Mouse (Mus musculus): ENCODE measurements around the gene Spred2. TPM values are rescaled to one million over a fixed set of nuclear protein-coding genes. Genes with fewer than 3 reads are reported as not detected.

Spred2 gene
- total and polyA plus RNA-seq, 3 experiments = 8.9 to 76.1 (median 33.6) TPM

DNA sequence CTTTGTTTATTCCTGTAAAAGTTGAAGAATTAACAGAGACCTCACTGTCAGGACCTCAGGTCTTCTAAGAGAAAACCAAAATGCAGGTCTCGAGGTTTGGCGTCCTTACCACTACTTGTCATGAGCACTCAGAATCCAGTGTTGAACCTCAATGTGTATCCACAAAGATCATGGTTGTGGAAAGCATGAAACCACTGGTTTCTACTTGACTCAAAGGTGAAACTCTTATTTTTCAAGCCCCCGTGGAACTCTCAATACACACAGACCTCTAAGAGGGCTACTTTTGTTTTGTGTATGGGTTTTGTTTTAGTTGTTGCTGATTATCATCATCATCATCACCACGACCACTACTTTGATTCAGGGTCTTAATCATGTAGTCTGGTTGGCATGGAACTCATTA is 2.0 kb upstream of the Spred2 start:
- H3K27me3 ChIP-seq (ENCODE audit: insufficient read depth, low read length) = no peaks in the 10 kb centered on the region
- H3K4me3 ChIP-seq (ENCODE audit: low read depth, low read length) = no peak overlapping the region
- DNase-seq (ENCODE audit: low spot score) (no peak), ATAC-seq (ENCODE audit: extremely low read depth, insufficient number of reproducible peaks, low FRiP score, poor library complexity, severe bottlenecking) (no peak)
- no peaks in the 10 kb centered on the region for H3K9me3 ChIP-seq (replicated peaks)
- peaks cover 6% of the 10 kb centered on the region for H3K36me3 ChIP-seq (replicated peaks)
- peaks cover 55% of the 10 kb centered on the region for H3K4me1 ChIP-seq (ENCODE audit: insufficient read depth, low read depth, low read length)
- TF ChIP-seq GATA1 (IDR thresholded peaks at IDR 0.05; ENCODE audit: borderline replicate concordance, low read length) (no peak), CTCF (IDR thresholded peaks at IDR 0.05; ENCODE audit: low read depth, low read length) (no peak), POLR2AphosphoS5 (IDR thresholded peaks at IDR 0.05; ENCODE audit: insufficient replicate concordance, low read depth, low read length) (no peak), TAL1 (conservative IDR thresholded peaks at IDR 0.05; ENCODE audit: low read depth, low read length) (no peak), GATA2 (IDR thresholded peaks at IDR 0.05; ENCODE audit: borderline replicate concordance, low read depth, low read length) (no peak)

DNA sequence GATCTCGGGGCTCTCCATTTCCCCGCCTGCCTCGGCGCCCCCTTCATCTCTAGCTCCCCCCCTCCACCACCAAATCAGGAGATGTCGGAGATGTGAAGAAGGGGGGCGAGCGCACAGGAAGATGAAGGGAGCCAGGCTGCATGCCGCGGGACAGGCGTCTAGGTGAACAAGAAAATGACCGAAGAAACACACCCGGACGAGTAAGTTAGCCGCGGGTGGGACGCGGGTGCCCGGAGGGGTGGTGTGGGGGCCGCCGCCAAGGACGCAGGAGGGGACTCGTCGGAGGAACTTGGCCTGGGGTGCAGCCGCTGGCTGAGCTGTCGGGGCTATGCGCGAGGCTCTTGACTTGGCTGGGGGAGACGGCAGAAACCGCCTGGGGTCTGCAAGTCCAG is 578 bp downstream of the Spred2 start:
- ATAC-seq (ENCODE audit: extremely low read depth, insufficient number of reproducible peaks, low FRiP score, poor library complexity, severe bottlenecking) = no peak
- no peak for DNase-seq (ENCODE audit: low spot score)
- Histone ChIP-seq H3K36me3 (replicated peaks) (peaks cover 22% of the 10 kb centered on the region), H3K27me3 (ENCODE audit: insufficient read depth, low read length) (no peaks in the 10 kb centered on the region), H3K4me1 (ENCODE audit: insufficient read depth, low read depth, low read length) (peaks cover 61% of the 10 kb centered on the region), H3K9me3 (replicated peaks) (no peaks in the 10 kb centered on the region), H3K4me3 (ENCODE audit: low read depth, low read length) (peak overlapping the region; percentile 96)
- TF ChIP-seq GATA1 (IDR thresholded peaks at IDR 0.05; ENCODE audit: borderline replicate concordance, low read length) = no peak
- no peak for TF ChIP-seq POLR2AphosphoS5 (IDR thresholded peaks at IDR 0.05; ENCODE audit: insufficient replicate concordance, low read depth, low read length)
- no peak for TF ChIP-seq GATA2 (IDR thresholded peaks at IDR 0.05; ENCODE audit: borderline replicate concordance, low read depth, low read length)
- no peak for TF ChIP-seq TAL1 (conservative IDR thresholded peaks at IDR 0.05; ENCODE audit: low read depth, low read length)
- TF ChIP-seq CTCF (IDR thresholded peaks at IDR 0.05; ENCODE audit: low read depth, low read length) = no peak

DNA sequence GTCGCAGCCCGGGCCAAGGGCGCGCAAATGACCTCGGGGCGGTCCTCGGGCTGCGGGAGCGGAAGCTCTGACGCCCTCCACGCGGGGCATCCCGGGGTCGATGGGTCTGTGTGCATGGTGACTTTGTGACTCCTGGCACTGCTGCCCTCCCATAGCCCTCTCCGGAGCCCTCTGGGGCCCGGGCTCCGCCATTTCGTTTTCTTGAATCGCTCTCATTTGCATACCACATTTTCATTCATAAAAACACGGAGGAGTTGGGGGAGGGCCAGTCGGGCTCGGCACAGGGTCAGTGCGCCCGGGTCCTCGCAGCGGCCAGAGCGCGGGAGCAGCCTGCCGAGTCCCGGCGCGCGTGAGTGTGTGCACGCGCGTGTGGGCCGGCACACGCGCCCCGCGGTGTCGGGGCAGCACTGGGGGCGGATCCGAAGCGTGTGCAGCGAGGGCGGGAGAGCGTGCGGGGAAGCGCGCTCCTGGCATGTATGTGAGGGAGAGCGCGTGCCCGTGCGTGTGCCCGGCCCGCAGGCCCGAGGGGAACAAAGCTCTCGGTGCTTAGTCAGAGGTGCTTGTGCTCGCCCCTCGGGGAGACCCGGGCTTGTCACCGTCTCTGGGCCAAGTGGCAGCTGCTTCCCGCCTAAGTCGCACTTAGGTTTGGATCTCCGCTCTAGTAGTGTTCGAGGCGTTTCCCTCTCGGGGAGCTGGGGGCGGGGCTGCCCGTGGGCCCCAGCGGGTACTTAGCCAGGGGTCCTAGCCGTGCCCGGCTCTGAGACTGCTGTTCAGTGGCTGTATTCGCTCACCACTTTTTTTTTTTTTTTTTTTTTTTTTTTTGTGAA is 1.2 kb downstream of the Spred2 start:
- peak overlapping the region; percentile 96 for H3K4me3 ChIP-seq (ENCODE audit: low read depth, low read length)
- ATAC-seq (ENCODE audit: extremely low read depth, insufficient number of reproducible peaks, low FRiP score, poor library complexity, severe bottlenecking) (no peak; the same call in 1 of the 2 replicates), DNase-seq (ENCODE audit: low spot score) (peak; percentile 66)
- peaks cover 27% of the 10 kb centered on the region for H3K36me3 ChIP-seq (replicated peaks)
- H3K4me1 ChIP-seq (ENCODE audit: insufficient read depth, low read depth, low read length) = peaks cover 67% of the 10 kb centered on the region
- no peaks in the 10 kb centered on the region for H3K9me3 ChIP-seq (replicated peaks)
- no peaks in the 10 kb centered on the region for H3K27me3 ChIP-seq (ENCODE audit: insufficient read depth, low read length)
- TF ChIP-seq TAL1 (conservative IDR thresholded peaks at IDR 0.05; ENCODE audit: low read depth, low read length) (no peak), POLR2AphosphoS5 (IDR thresholded peaks at IDR 0.05; ENCODE audit: insufficient replicate concordance, low read depth, low read length) (no peak), GATA1 (IDR thresholded peaks at IDR 0.05; ENCODE audit: borderline replicate concordance, low read length) (no peak), CTCF (IDR thresholded peaks at IDR 0.05; ENCODE audit: low read depth, low read length) (no peak), GATA2 (IDR thresholded peaks at IDR 0.05; ENCODE audit: borderline replicate concordance, low read depth, low read length) (no peak)

DNA sequence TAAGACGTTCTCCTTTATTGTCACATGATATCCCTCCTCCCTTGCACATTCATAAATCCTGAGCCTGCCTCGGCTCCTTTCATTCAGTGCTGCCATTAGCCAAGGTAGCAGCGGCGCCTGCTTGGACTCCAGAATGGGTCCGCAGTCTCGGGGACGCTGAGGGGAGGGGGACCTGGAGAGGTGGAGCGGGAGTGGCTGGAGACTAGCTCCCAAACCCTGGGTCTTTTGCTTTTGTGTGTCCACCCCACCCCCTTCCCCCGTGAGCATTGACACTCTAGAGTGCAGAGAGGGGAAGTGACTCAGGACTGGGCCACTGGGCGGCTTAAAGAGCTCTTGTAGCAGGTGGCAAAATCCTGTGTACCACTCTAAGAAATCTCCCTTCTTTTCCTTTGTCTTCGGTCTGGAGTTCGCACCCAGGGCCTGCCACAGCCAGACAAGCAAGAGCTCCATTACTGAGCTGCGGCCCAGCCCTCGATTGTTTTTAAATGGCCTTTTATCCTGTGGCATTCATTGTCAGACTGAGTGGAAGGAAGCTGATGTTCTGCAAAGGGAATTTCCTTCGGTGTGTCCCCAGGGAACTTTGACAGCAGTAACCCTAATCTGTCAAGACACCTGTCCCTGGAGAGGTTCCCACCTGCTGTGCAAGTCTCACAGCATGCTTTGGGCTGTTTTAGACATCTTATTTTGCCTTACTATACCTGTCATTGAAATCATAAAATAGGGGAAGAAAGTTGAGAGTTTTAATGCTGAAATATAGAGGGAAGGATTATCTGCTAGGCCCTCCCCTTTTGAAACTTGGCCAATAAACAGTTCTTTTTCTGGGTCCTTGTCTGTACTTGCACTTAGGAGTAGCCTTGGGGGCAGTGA is 2.0 kb downstream of the Spred2 start:
- TF ChIP-seq POLR2AphosphoS5 (IDR thresholded peaks at IDR 0.05; ENCODE audit: insufficient replicate concordance, low read depth, low read length) = no peak
- no peak for TF ChIP-seq TAL1 (conservative IDR thresholded peaks at IDR 0.05; ENCODE audit: low read depth, low read length)
- no peak for TF ChIP-seq CTCF (IDR thresholded peaks at IDR 0.05; ENCODE audit: low read depth, low read length)
- no peak for TF ChIP-seq GATA1 (IDR thresholded peaks at IDR 0.05; ENCODE audit: borderline replicate concordance, low read length)
- TF ChIP-seq GATA2 (IDR thresholded peaks at IDR 0.05; ENCODE audit: borderline replicate concordance, low read depth, low read length) = no peak
- H3K27me3 ChIP-seq (ENCODE audit: insufficient read depth, low read length) = no peaks in the 10 kb centered on the region
- H3K4me3 ChIP-seq (ENCODE audit: low read depth, low read length) = peak overlapping the region; percentile 96
- H3K4me1 ChIP-seq (ENCODE audit: insufficient read depth, low read depth, low read length) = peaks cover 71% of the 10 kb centered on the region
- ATAC-seq (ENCODE audit: extremely low read depth, insufficient number of reproducible peaks, low FRiP score, poor library complexity, severe bottlenecking) (peak; percentile 29), DNase-seq (ENCODE audit: low spot score) (peak; percentile 65)
- no peaks in the 10 kb centered on the region for H3K9me3 ChIP-seq (replicated peaks)
- peaks cover 34% of the 10 kb centered on the region for H3K36me3 ChIP-seq (replicated peaks)

DNA sequence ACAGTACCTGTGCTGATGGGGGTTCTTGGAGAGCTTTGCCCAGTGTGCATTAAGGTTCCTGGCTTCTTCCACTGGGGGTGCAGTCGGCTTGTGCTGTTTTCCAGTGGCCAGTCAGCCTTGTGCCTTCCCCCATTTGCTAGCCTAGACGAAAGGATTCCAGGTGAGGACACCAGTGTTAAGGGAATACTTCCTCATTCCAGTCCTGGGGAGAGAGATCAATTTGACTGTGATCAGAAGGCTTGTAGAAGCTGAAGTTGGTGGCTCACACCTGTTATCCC is 2.6 kb downstream of the Spred2 start:
- Histone ChIP-seq H3K4me3 (ENCODE audit: low read depth, low read length) (peak overlapping the region; percentile 45; the same call in 1 of the 2 replicates), H3K36me3 (replicated peaks) (peaks cover 40% of the 10 kb centered on the region), H3K27me3 (ENCODE audit: insufficient read depth, low read length) (no peaks in the 10 kb centered on the region), H3K4me1 (ENCODE audit: insufficient read depth, low read depth, low read length) (peaks cover 66% of the 10 kb centered on the region), H3K9me3 (replicated peaks) (no peaks in the 10 kb centered on the region)
- ATAC-seq (ENCODE audit: extremely low read depth, insufficient number of reproducible peaks, low FRiP score, poor library complexity, severe bottlenecking) = no peak
- TF ChIP-seq TAL1 (conservative IDR thresholded peaks at IDR 0.05; ENCODE audit: low read depth, low read length) (no peak), GATA2 (IDR thresholded peaks at IDR 0.05; ENCODE audit: borderline replicate concordance, low read depth, low read length) (no peak), CTCF (IDR thresholded peaks at IDR 0.05; ENCODE audit: low read depth, low read length) (no peak), POLR2AphosphoS5 (IDR thresholded peaks at IDR 0.05; ENCODE audit: insufficient replicate concordance, low read depth, low read length) (no peak), GATA1 (IDR thresholded peaks at IDR 0.05; ENCODE audit: borderline replicate concordance, low read length) (no peak)
- peak; percentile 10 for DNase-seq (ENCODE audit: low spot score)

DNA sequence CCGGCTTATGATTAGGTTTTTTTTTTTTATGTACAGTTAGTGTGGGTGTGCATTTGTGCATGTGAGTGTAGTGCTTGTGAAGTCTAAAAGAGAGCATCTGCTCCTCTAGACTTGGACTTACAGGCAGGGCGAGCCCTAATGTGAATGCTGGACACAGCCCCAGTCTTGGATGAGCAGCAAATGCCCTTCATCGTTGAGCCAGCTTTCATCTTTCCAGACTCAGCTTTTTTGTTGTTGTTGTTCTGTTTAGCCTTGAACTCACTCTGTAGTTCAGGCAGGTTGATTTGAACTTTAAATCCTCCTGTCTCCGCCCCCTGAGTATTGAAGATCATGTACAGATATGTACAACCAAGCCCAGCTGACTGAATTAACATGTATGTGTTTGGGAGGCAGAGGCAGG is 4.5 kb downstream of the Spred2 start:
- peaks cover 60% of the 10 kb centered on the region for H3K4me1 ChIP-seq (ENCODE audit: insufficient read depth, low read depth, low read length)
- no peak for DNase-seq (ENCODE audit: low spot score)

More for the DNA sequence above, 4.5 kb downstream of the Spred2 start:
- no peak overlapping the region for H3K4me3 ChIP-seq (ENCODE audit: low read depth, low read length)
- no peak for TF ChIP-seq CTCF (IDR thresholded peaks at IDR 0.05; ENCODE audit: low read depth, low read length)
- TF ChIP-seq TAL1 (conservative IDR thresholded peaks at IDR 0.05; ENCODE audit: low read depth, low read length) = no peak
- no peak for TF ChIP-seq GATA1 (IDR thresholded peaks at IDR 0.05; ENCODE audit: borderline replicate concordance, low read length)
- TF ChIP-seq POLR2AphosphoS5 (IDR thresholded peaks at IDR 0.05; ENCODE audit: insufficient replicate concordance, low read depth, low read length) = no peak
- no peaks in the 10 kb centered on the region for H3K9me3 ChIP-seq (replicated peaks)
- peaks cover 54% of the 10 kb centered on the region for H3K36me3 ChIP-seq (replicated peaks)
- no peaks in the 10 kb centered on the region for H3K27me3 ChIP-seq (ENCODE audit: insufficient read depth, low read length)
- ATAC-seq (ENCODE audit: extremely low read depth, insufficient number of reproducible peaks, low FRiP score, poor library complexity, severe bottlenecking) = no peak

Data from G1E (cell line).